Mouse (Mus musculus) E14TG2a.4 (cell line): ENCODE data around the gene Ppp1r18.
A peak's percentile ranks its signal among the peaks of the same experiment; 100 is the strongest.

Source experiments
- CTCF ChIP-seq: conservative IDR thresholded peaks from 2 replicates; pipeline ENCODE4 v1.5.1; 2014; ENCODE audit warnings: low read length
- NANOG ChIP-seq: IDR thresholded peaks from 2 replicates; pipeline ENCODE4 v1.6.1; 2014; ENCODE audit warnings: borderline replicate concordance, low read length, mixed read lengths

DNA sequence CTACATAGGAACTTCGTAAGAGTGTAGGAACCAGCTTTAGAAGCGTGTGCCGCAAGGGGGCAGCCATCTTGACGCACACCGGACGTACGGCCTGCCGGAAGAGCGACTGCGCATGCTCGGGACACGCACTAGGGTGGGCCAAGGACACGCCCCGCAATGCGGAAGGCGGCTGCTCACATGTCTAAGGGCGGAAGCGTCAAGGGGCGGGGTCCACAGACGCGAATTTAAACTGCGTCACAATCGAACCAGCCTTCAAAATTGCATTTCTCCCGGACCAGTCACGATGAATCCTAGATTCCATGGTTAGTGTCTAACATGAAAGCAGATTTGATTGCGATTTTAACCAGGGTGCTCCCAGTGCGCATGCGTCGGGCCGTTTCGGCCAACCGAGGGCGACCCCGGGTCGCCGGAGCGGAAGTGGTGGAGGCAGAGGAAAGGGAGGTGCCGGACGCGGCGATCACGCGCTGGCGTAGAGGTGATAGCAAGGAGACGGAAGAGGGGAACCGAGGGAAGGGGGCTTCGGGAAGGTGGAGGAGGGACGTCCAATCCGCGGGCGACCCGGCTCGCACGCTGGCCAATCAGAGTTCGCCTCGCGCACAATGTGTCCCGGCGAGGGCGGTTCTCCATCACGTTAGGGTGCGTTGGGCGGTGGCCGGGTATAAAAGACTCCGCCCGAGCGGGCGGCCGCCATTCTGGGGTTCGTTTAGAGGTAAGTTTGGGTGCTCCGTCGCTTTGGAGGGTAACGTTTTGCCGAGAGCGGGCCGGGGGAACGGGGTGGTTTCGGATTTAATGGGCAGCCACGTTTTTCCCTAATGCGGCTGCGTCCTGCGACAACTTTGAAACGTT, 51.1 kb downstream of the Ppp1r18 start, which contains the start of the genes Mrps18b and Ppp1r10:
- TF ChIP-seq CTCF, result 0 out of 2 replicates have a peak, but pooled peaks have one; percentile 13
- no peak for TF ChIP-seq NANOG
